Mouse (Mus musculus) ES-Bruce4 (cell line): ENCODE measurements at regions not wholly inside any gene's neighbourhood (a gene's known extent, or its start where the extent isn't known, plus 50 kb on each side); places are given as distances from the start of the nearest gene placed in this dataset.

Experiments used
- CTCF ChIP-seq: IDR thresholded peaks from one replicate; pipeline ENCODE4 v1.8.1; 2011; ENCODE audit warnings: low read depth, low read length
- EP300 ChIP-seq: IDR thresholded peaks from 2 replicates; pipeline ENCODE4 v1.6.1; 2011; ENCODE audit warnings: low read depth, low read length; ENCODE audit not compliant: insufficient read depth
- POLR2A ChIP-seq: IDR thresholded peaks from one replicate; pipeline ENCODE4 v1.8.1; 2011; ENCODE audit warnings: low read length; ENCODE audit not compliant: insufficient read depth

GRCm38 (mm10) chr17:69732981-69733380 lies 235.9 kb upstream of the Dlgap1 start:
- TF ChIP-seq POLR2A (no peak), CTCF (no peak), EP300 (no peak)
